Mouse (Mus musculus) liver, adult 2 months (tissue): ENCODE measurements around the gene Golga7b.

Experiments
- CTCF ChIP-seq: fragments of 200-500 bp; IDR thresholded peaks from 2 replicates; pipeline ENCODE4 v1.5.1; 2011; ENCODE audit warnings: low read depth, low read length, control low read depth
- POLR2A ChIP-seq: fragments of 200-500 bp; IDR thresholded peaks from 2 replicates; pipeline ENCODE4 v1.6.1; 2011; ENCODE audit warnings: low read length, control low read depth; ENCODE audit not compliant: insufficient read depth; ENCODE audit errors: extremely low read depth

DNA sequence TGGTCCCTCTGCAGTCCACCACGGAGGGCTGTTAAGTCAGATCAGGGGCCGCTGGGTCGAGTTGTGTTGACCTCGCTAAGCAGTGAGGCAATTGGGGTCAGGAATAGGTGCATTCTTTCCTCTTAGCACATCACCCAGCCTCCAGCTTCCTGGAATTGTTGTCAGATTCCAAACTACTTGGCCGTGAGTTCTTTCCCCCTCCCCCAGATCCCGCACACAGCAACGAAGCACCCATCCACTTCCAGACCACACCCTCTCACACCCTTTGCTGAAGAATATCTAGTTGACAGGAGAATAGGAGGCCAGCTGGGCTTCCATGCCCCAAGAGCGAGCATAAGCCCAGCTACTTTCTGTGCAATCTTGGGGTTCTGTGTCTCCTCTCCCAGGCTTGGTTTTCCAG is 35.4 kb upstream of the Golga7b start:
- TF ChIP-seq CTCF (no peak), POLR2A (no peak)
